Mouse (Mus musculus): ENCODE data around the gene Trim2.
A peak's percentile ranks its signal among the peaks of the same experiment; 100 is the strongest.

Gene Trim2

GRCm38 (mm10) chr3:84318865-84319264 is 12.2 kb upstream of the Trim2 start:
- no peak for DNase-seq

GRCm38 (mm10) chr3:84314651-84315191 is 8.0 kb upstream of the Trim2 start:
- no peak for DNase-seq

GRCm38 (mm10) chr3:84313801-84314541 is 7.3 kb upstream of the Trim2 start:
- DNase-seq = no peak

- peak; percentile 61 for DNase-seq
Measured at GRCm38 (mm10) chr3:84313003-84313800, 6.5 kb upstream of the Trim2 start.

GRCm38 (mm10) chr3:84312326-84312725 is 5.6 kb upstream of the Trim2 start:
- no peak for DNase-seq

GRCm38 (mm10) chr3:84307516-84307915 is 839 bp upstream of the Trim2 start:
- no peak for DNase-seq

GRCm38 (mm10) chr3:84305722-84306510 is 761 bp downstream of the Trim2 start:
- no peak for DNase-seq

GRCm38 (mm10) chr3:84305010-84305692 is 1.5 kb downstream of the Trim2 start:
- peak; percentile 54 for DNase-seq

GRCm38 (mm10) chr3:84304339-84305009 is 2.2 kb downstream of the Trim2 start:
- peak; percentile 48 for DNase-seq

GRCm38 (mm10) chr3:84303395-84303949 is 3.2 kb downstream of the Trim2 start:
- DNase-seq = no peak

GRCm38 (mm10) chr3:84302273-84302672 is 4.4 kb downstream of the Trim2 start:
- no peak for DNase-seq

GRCm38 (mm10) chr3:84301674-84302073 is 5.0 kb downstream of the Trim2 start:
- DNase-seq = no peak

- DNase-seq = no peak
Measured at GRCm38 (mm10) chr3:84298186-84298585, 8.5 kb downstream of the Trim2 start.

GRCm38 (mm10) chr3:84296676-84297075 is 10.0 kb downstream of the Trim2 start:
- no peak for DNase-seq

- DNase-seq = no peak
Measured at GRCm38 (mm10) chr3:84294734-84295133, 11.9 kb downstream of the Trim2 start.

GRCm38 (mm10) chr3:84293666-84294595 is 12.7 kb downstream of the Trim2 start:
- no peak for DNase-seq

- no peak for DNase-seq
Measured at GRCm38 (mm10) chr3:84292238-84292637, 14.4 kb downstream of the Trim2 start.

- peak; percentile 23 for DNase-seq
Measured at GRCm38 (mm10) chr3:84288931-84289330, 17.7 kb downstream of the Trim2 start.

- DNase-seq = no peak
Measured at GRCm38 (mm10) chr3:84287256-84287655, 19.4 kb downstream of the Trim2 start.

- DNase-seq = no peak
Measured at GRCm38 (mm10) chr3:84286311-84286710, 20.4 kb downstream of the Trim2 start.

Data from cerebellum, adult 11-12 months (tissue).